Mouse (Mus musculus) CD4-positive, CD25-positive, alpha-beta regulatory T cell, adult 9 weeks (primary cell): Measurements from ENCODE around the gene Naa35. TPM values are rescaled to one million over a fixed set of nuclear protein-coding genes. Genes with fewer than 3 reads are reported as not detected.

ENCODE experiments used
- polyA plus RNA-seq: library from polyadenylated mRNA; unstranded; fragments of 100-300 nt; shearing (Covaris generic); gene quantifications from one replicate; pipeline ENCODE4 v1.2.1, GENCODE M21; 2017

The Naa35 gene
- 76.9 TPM for polyA plus RNA-seq

GRCm38 (mm10) chr13:59584947-59585647 is at the start of gene Naa35, which contains the start of gene Agtpbp1:
Gene Naa35, plus strand, starts transcription at chr13:59585259.
Gene Agtpbp1, minus strand, starts transcription at chr13:59585227.

GRCm38 (mm10) chr13:59675151-59676011 is 90.3 kb downstream of the Naa35 start, which contains the start of gene Golm1:
Gene Golm1, minus strand, starts transcription at chr13:59675811.

Other genes with a start within 250 kb of the Naa35 start
- 21.1 TPM for gene Agtpbp1, start within 50 bp of the Naa35 start, polyA plus RNA-seq
- 42.1 TPM for gene Golm1, start 90.6 kb downstream of the Naa35 start, polyA plus RNA-seq
- gene 4921517D22Rik, start 108.8 kb downstream of the Naa35 start, polyA plus RNA-seq = not detected
- gene Spata31d1a, start 125.1 kb downstream of the Naa35 start, polyA plus RNA-seq = 0.36 TPM
- not detected for gene Spata31d1b, start 127.0 kb downstream of the Naa35 start, polyA plus RNA-seq
- not detected for gene Spata31d1d, start 146.5 kb downstream of the Naa35 start, polyA plus RNA-seq
- gene 1700014D04Rik, start 161.5 kb downstream of the Naa35 start, polyA plus RNA-seq = not detected
- gene Isca1, start 184.6 kb downstream of the Naa35 start, polyA plus RNA-seq = 73.8 TPM
- gene Gm49354, start 197.0 kb downstream of the Naa35 start, polyA plus RNA-seq = not detected
- 138 TPM for gene Tut7, start 237.9 kb downstream of the Naa35 start, polyA plus RNA-seq